Comparison of ENCODE assay signal across 8 mouse cellular contexts in the genomic region with DNA sequence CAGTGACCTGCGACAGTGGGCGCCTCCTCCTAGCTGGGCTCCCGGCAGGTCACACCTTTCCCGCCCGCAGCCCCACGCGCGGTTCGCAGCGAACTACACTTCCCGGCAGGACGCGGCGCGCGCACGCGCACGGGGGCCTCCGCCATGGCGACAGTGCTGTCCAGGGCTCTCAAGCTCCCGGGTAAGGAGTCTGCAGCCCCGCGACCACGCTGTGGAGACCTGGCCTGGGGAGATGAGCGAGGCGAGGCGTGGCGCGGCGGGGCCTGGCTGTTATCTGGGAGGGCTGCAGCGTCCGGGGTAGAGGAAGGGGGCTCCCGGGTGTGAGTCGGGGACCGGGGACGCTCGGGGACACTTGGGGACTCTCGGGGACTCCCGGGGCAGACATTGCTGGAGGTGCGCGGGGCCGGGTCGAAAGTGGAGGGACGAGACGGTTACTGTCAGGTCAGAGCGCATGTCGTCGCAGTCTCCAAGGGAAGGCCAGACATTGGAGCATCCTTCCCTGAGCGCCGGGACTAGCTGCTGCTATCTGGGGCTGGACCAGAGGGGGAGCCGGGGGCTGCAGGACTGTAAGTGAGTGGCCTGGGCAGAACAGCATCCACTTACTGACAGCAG. TPM values are rescaled to one million over a fixed set of nuclear protein-coding genes. Genes with fewer than 3 reads are reported as not detected.
DNase-seq lines count a peak whose midpoint lies in the region; ATAC-seq and TF ChIP-seq lines count a peak whose summit lies in the region.

A gene (plus strand): TSS at position 57 of the 612 bp plus-strand sequence.
A gene (minus strand): TSS at position 102 of the 612 bp plus-strand sequence.

- under 1% methylated on average over 52 of the region's 52 CpGs for WGBS in kidney, embryonic 14.5 days
- WGBS in limb, embryonic 15.5 days, result under 1% methylated on average over 52 of the region's 52 CpGs
- WGBS in midbrain, postnatal 0 days, result 1% methylated on average over 51 of the region's 52 CpGs

- peak within 1 kb of the TSS; percentile 65 for H3K4me2 ChIP-seq in kidney, embryonic 14.5 days (replicated peaks; ENCODE audit: low read depth, low read length)
- H3K4me2 ChIP-seq in limb, embryonic 15.5 days, result peak within 1 kb of the TSS; percentile 92
- peak within 1 kb of the TSS; percentile 73 for H3K4me2 ChIP-seq in midbrain, postnatal 0 days (ENCODE audit: low read depth, low read length, poor library complexity, severe bottlenecking)

- H3K27me3 ChIP-seq in kidney, embryonic 14.5 days (ENCODE audit: control insufficient read depth, insufficient read depth, low read length), result no peaks in the 10 kb centered on the region
- H3K27me3 ChIP-seq in limb, embryonic 15.5 days, result no peaks in the 10 kb centered on the region
- H3K27me3 ChIP-seq in midbrain, postnatal 0 days (ENCODE audit: insufficient read depth, low read length), result no peaks in the 10 kb centered on the region

- H3K36me3 ChIP-seq in kidney, embryonic 14.5 days (ENCODE audit: control insufficient read depth, insufficient read depth, low read length), result no peaks in the 10 kb centered on the region
- H3K36me3 ChIP-seq in limb, embryonic 15.5 days, result no peaks in the 10 kb centered on the region
- no peaks in the 10 kb centered on the region for H3K36me3 ChIP-seq in midbrain, postnatal 0 days (ENCODE audit: insufficient read depth, low read length)

- peak; percentile 60 for TF ChIP-seq POLR2A in embryonic fibroblast, embryonic 13.5 days (IDR thresholded peaks at IDR 0.05; ENCODE audit: low read depth, low read length)

- DNase-seq in B cell, adult 2 months, result peak; percentile 81 to 83
- peak; percentile 93 for DNase-seq in brain, adult 2 months (ENCODE audit: low read depth, low spot score)
- DNase-seq in heart, adult 9 months (ENCODE audit: low spot score in 2 of 2), result peak; percentile 65 to 74
- DNase-seq in midbrain, postnatal 0 days (ENCODE audit: low spot score), result peak; percentile 79
- peak; percentile 85 to 88 for DNase-seq in spleen, postnatal 36 days (ENCODE audit: low spot score in 2 of 2)

- H3K27ac ChIP-seq in embryonic fibroblast, embryonic 13.5 days (ENCODE audit: insufficient read depth, low read length), result no peak within 1 kb of the TSS
- H3K27ac ChIP-seq in kidney, embryonic 14.5 days (ENCODE audit: low read depth, low read length), result peak within 1 kb of the TSS; percentile 37; the same call in 1 of the 2 replicates
- H3K27ac ChIP-seq in limb, embryonic 15.5 days, result 0 out of 2 replicates have a peak within 1 kb of the TSS, but pooled peaks have one; percentile 33
- peak within 1 kb of the TSS; percentile 76 for H3K27ac ChIP-seq in midbrain, postnatal 0 days (ENCODE audit: low read depth, low read length)

- H3K9me3 ChIP-seq in kidney, embryonic 14.5 days (ENCODE audit: control insufficient read depth, low read length), result no peaks in the 10 kb centered on the region
- H3K9me3 ChIP-seq in limb, embryonic 15.5 days, result no peaks in the 10 kb centered on the region
- H3K9me3 ChIP-seq in midbrain, postnatal 0 days (ENCODE audit: low read length), result no peaks in the 10 kb centered on the region

- no peak for TF ChIP-seq CTCF in embryonic fibroblast, embryonic 13.5 days (IDR thresholded peaks at IDR 0.05; ENCODE audit: borderline replicate concordance, insufficient read depth, low read length)
- peak; percentile 39 for TF ChIP-seq CTCF in midbrain, postnatal 0 days (IDR thresholded peaks at IDR 0.05)

- peak within 1 kb of the TSS; percentile 68 for H3K9ac ChIP-seq in kidney, embryonic 14.5 days (ENCODE audit: low read depth, low read length)
- H3K9ac ChIP-seq in limb, embryonic 15.5 days, result peak within 1 kb of the TSS; percentile 90
- peak within 1 kb of the TSS; percentile 79 for H3K9ac ChIP-seq in midbrain, postnatal 0 days (replicated peaks; ENCODE audit: low read length, poor library complexity, severe bottlenecking)

- H3K4me1 ChIP-seq in embryonic fibroblast, embryonic 13.5 days (ENCODE audit: control insufficient read depth, insufficient read depth, low read length), result no peaks in the 10 kb centered on the region
- H3K4me1 ChIP-seq in kidney, embryonic 14.5 days (ENCODE audit: control insufficient read depth, insufficient read depth, low read length), result peaks cover 6% of the 10 kb centered on the region; the same call in 1 of the 2 replicates
- H3K4me1 ChIP-seq in limb, embryonic 15.5 days, result peaks cover 13% of the 10 kb centered on the region
- H3K4me1 ChIP-seq in midbrain, postnatal 0 days (ENCODE audit: insufficient read depth, low read length), result peaks cover 7% of the 10 kb centered on the region; the same call in 1 of the 2 replicates

- peak; percentile 91 for ATAC-seq in kidney, embryonic 14.5 days (ENCODE audit: low FRiP score, low TSS enrichment)
- ATAC-seq in limb, embryonic 15.5 days (ENCODE audit: insufficient number of reproducible peaks, low FRiP score, low TSS enrichment, low read depth), result peak; percentile 79
- peak; percentile 90 for ATAC-seq in midbrain, postnatal 0 days (ENCODE audit: low FRiP score)

- peak within 1 kb of the TSS; percentile 74 for H3K4me3 ChIP-seq in embryonic fibroblast, embryonic 13.5 days (ENCODE audit: insufficient read depth, low read length)
- peak within 1 kb of the TSS; percentile 59 for H3K4me3 ChIP-seq in kidney, embryonic 14.5 days (ENCODE audit: low read length)
- peak within 1 kb of the TSS; percentile 92 for H3K4me3 ChIP-seq in limb, embryonic 15.5 days
- peak within 1 kb of the TSS; percentile 70 for H3K4me3 ChIP-seq in midbrain, postnatal 0 days (ENCODE audit: low read depth, low read length)

RNA-seq across cellular contexts. Expression of the first gene that starts in this region (rescaled TPM):
- 10.1 and 13.7 TPM in 2 replicates for polyA plus RNA-seq in embryonic fibroblast, embryonic 13.5 days (2011; ENCODE audit: insufficient read length, low read depth, missing spikeins)
- 29.8 and 34.2 TPM in 2 replicates for polyA plus RNA-seq in kidney, embryonic 14.5 days (2014; fragmentation: Nextera tagmentation; extraction: Ambion mirVana)
- polyA plus RNA-seq in limb, embryonic 15.5 days (2015; fragmentation: Nextera tagmentation; extraction: Ambion mirVana), result 23.8 and 26.4 TPM in 2 replicates
- 90.5 and 106 TPM in 2 replicates for total RNA-seq in midbrain, postnatal 0 days (2014; rRNA removed)
- 114 and 119 TPM in 2 replicates for polyA plus RNA-seq in midbrain, postnatal 0 days (2015; fragmentation: Nextera tagmentation; extraction: Ambion mirVana)

RNA-seq across cellular contexts. Expression of the second gene that starts in this region (rescaled TPM):
- polyA plus RNA-seq in embryonic fibroblast, embryonic 13.5 days (2011; ENCODE audit: insufficient read length, low read depth, missing spikeins), result 32.3 and 41.7 TPM in 2 replicates
- 9.2 and 36.9 TPM in 2 replicates for polyA plus RNA-seq in kidney, embryonic 14.5 days (2014; fragmentation: Nextera tagmentation; extraction: Ambion mirVana)
- 10.9 and 14.7 TPM in 2 replicates for polyA plus RNA-seq in limb, embryonic 15.5 days (2015; fragmentation: Nextera tagmentation; extraction: Ambion mirVana)
- 8.9 and 10.6 TPM in 2 replicates for total RNA-seq in midbrain, postnatal 0 days (2014; rRNA removed)
- polyA plus RNA-seq in midbrain, postnatal 0 days (2015; fragmentation: Nextera tagmentation; extraction: Ambion mirVana), result 8.7 and 9.2 TPM in 2 replicates
